Mouse (Mus musculus): ENCODE measurements around the gene Fbxl17. TPM values are rescaled to one million over a fixed set of nuclear protein-coding genes. Genes with fewer than 3 reads are reported as not detected.

Fbxl17 gene
- total RNA-seq, 2 experiments from 2014 or later = 27.1 to 28.1 TPM

- intact Hi-C loops (cut with DNase I; ENCODE audit: low total_unique reads) = no loop called here
- no peak for DNase-seq
These were observed 456.7 kb downstream of the Fbxl17 start for GRCm38 (mm10) chr17:63043046-63043675.

- no peak for DNase-seq
- intact Hi-C loops (cut with DNase I; ENCODE audit: low total_unique reads) = no loop called here
These were observed 462.3 kb downstream of the Fbxl17 start for GRCm38 (mm10) chr17:63037562-63037961.

- no peak for DNase-seq
- intact Hi-C loops (cut with DNase I; ENCODE audit: low total_unique reads) = no loop called here
These were observed 466.7 kb downstream of the Fbxl17 start for GRCm38 (mm10) chr17:63033141-63033540.

- intact Hi-C loops (cut with DNase I; ENCODE audit: low total_unique reads) = no loop called here
- no peak for DNase-seq
These were observed 470.7 kb downstream of the Fbxl17 start for GRCm38 (mm10) chr17:63029105-63029504.

GRCm38 (mm10) chr17:63025238-63025637 lies 474.6 kb downstream of the Fbxl17 start:
- DNase-seq = no peak
- intact Hi-C loops (cut with DNase I; ENCODE audit: low total_unique reads) = no loop called here

GRCm38 (mm10) chr17:63017605-63018167 lies 482.1 kb downstream of the Fbxl17 start:
- intact Hi-C loops (cut with DNase I; ENCODE audit: low total_unique reads) = no loop called here
- no peak for DNase-seq

- DNase-seq = no peak
- intact Hi-C loops (cut with DNase I; ENCODE audit: low total_unique reads) = no loop called here
These were observed 487.3 kb downstream of the Fbxl17 start for GRCm38 (mm10) chr17:63012571-63012923.

- intact Hi-C loops (cut with DNase I; ENCODE audit: low total_unique reads) = no loop called here
- peak; percentile 22 for DNase-seq
These were observed 487.8 kb downstream of the Fbxl17 start for GRCm38 (mm10) chr17:63011893-63012570.

- DNase-seq = no peak
- intact Hi-C loops (cut with DNase I; ENCODE audit: low total_unique reads) = no loop called here
These were observed 489.0 kb downstream of the Fbxl17 start for GRCm38 (mm10) chr17:63010830-63011229.

GRCm38 (mm10) chr17:63008788-63009187 lies 491.0 kb downstream of the Fbxl17 start:
- DNase-seq = no peak
- intact Hi-C loops (cut with DNase I; ENCODE audit: low total_unique reads) = no loop called here

GRCm38 (mm10) chr17:63008277-63008676 lies 491.5 kb downstream of the Fbxl17 start:
- intact Hi-C loops (cut with DNase I; ENCODE audit: low total_unique reads) = no loop called here
- no peak for DNase-seq

GRCm38 (mm10) chr17:63007876-63008275 lies 491.9 kb downstream of the Fbxl17 start:
- intact Hi-C loops (cut with DNase I; ENCODE audit: low total_unique reads) = no loop called here
- DNase-seq = no peak

Small RNA genes within 50 kb of the gene (microRNA-seq; reads per million reads assigned to microRNA genes)
- 0 reads per million in 2 experiments for gene Gm24813
